Mouse (Mus musculus): Measurements from ENCODE around the gene Gprc5c. TPM values are rescaled to one million over a fixed set of nuclear protein-coding genes. Genes with fewer than 3 reads are reported as not detected.
"Not testable (repeated sequence)": the region's sequence is repeated elsewhere in the genome, so short reads cannot be mapped to it uniquely, and the experiment has no call there.

Gprc5c gene
- total RNA-seq, 2 experiments from 2014 or later, result 4.3 to 6.5 TPM

GRCm38 (mm10) chr11:114907567-114907966 is 56.6 kb downstream of the Gprc5c start:
- DNase-seq (ENCODE audit: low spot score in 2 of 2), result no peak

GRCm38 (mm10) chr11:114908086-114908485 is 57.1 kb downstream of the Gprc5c start:
- no peak for DNase-seq (ENCODE audit: low spot score in 2 of 2)

- not testable (repeated sequence) for DNase-seq (ENCODE audit: low spot score in 2 of 2)
Measured at GRCm38 (mm10) chr11:114909538-114909937, 58.6 kb downstream of the Gprc5c start.

- DNase-seq (ENCODE audit: low spot score in 2 of 2), result peak; percentile 83 to 85
Measured at GRCm38 (mm10) chr11:114912847-114913246, 61.9 kb downstream of the Gprc5c start.

GRCm38 (mm10) chr11:114914978-114915377 is 64.0 kb downstream of the Gprc5c start:
- DNase-seq (ENCODE audit: low spot score in 2 of 2), result no peak

- no peak for DNase-seq (ENCODE audit: low spot score in 2 of 2)
Measured at GRCm38 (mm10) chr11:114917120-114917519, 66.2 kb downstream of the Gprc5c start.

Other genes starting within 250 kb of the Gprc5c start
- gene Rpl38, start 182.6 kb upstream of the Gprc5c start, total RNA-seq (2021), result 1,000 to 10,000 TPM in 1 of 2 experiments, 100 to 1,000 TPM in 1; 952 to 1,003 TPM
- gene Ttyh2, start 175.7 kb upstream of the Gprc5c start, total RNA-seq (2021), result 10 to 100 TPM; 17.8 to 21.5 TPM
- 1 to 10 TPM; 1.2 to 1.4 TPM for gene Dnaic2, start 123.7 kb upstream of the Gprc5c start, total RNA-seq (2021)
- gene Kif19a, start 85.8 kb upstream of the Gprc5c start, total RNA-seq (2021), result 1 to 10 TPM; 1.7 to 2.6 TPM
- gene Btbd17, start 55.2 kb upstream of the Gprc5c start, total RNA-seq (2021), result 10 to 100 TPM; 26.3 to 31.6 TPM
- gene Gpr142, start 52.2 kb upstream of the Gprc5c start, total RNA-seq (2021), result not detected
- under 1 TPM; 0.65 to 0.80 TPM for gene Cd300a, start 38.9 kb downstream of the Gprc5c start, total RNA-seq (2021)
- not detected for gene Cd300lb, start 83.2 kb downstream of the Gprc5c start, total RNA-seq (2021)
- not detected for gene Cd300c, start 118.0 kb downstream of the Gprc5c start, total RNA-seq (2021)
- gene Cd300ld, start 138.8 kb downstream of the Gprc5c start, total RNA-seq (2021), result under 1 TPM in 1 of 2 experiments, not detected in 1; 0.12 TPM
- 1 to 10 TPM; 3.3 to 3.7 TPM for gene Cd300c2, start 150.7 kb downstream of the Gprc5c start, total RNA-seq (2021)
- gene Cd300ld2, start 165.0 kb downstream of the Gprc5c start, total RNA-seq (2021), result not detected
- gene Cd300ld4, start 175.9 kb downstream of the Gprc5c start, total RNA-seq (2021), result not detected
- under 1 TPM; 0.60 to 0.82 TPM for gene Cd300ld5, start 186.6 kb downstream of the Gprc5c start, total RNA-seq (2021)
- gene Cd300ld3, start 197.3 kb downstream of the Gprc5c start, total RNA-seq (2021), result under 1 TPM; 0.60 to 0.82 TPM
- gene Cd300e, start 211.0 kb downstream of the Gprc5c start, total RNA-seq (2021), result not detected
- 1 to 10 TPM; 3.3 to 3.8 TPM for gene Rab37, start 240.3 kb downstream of the Gprc5c start, total RNA-seq (2021)